Comparison of ENCODE assay signal across 22 mouse cellular contexts in the genomic region with DNA sequence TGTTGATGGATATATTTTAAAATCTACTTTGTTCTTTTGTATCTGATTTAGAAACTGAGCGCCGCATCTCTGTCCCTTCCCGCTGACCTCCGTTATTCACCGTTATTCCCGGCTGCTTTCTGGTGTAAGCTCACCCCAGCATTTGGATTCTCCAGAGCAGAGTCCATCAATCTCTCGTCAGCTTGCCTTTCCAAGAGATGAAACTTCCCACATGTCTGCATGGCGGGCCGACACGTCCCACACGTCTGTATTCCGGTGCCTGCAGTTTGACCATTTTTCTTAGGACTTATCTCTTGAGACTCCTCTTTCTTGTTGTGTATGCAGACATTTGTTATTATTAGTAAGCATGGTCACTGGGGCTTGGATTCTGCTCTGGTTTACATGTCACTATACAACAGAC. TPM values are rescaled to one million over a fixed set of nuclear protein-coding genes. Genes with fewer than 3 reads are reported as not detected.
DNase-seq lines count a peak whose midpoint lies in the region; ATAC-seq and TF ChIP-seq lines count a peak whose summit lies in the region.
"Had no signal": no experiment of that assay in that cellular context is flagged by ENCODE, and none has a peak within 500 bp of the region (broad histone marks: within the 10 kb centered on the region; RNA-seq: fewer than 3 reads in every experiment).

No protein-coding gene starts in this region.

- WGBS in intestine, embryonic 14.5 days = 42% methylated on average over 12 of the region's 12 CpGs
- 71% methylated on average over 12 of the region's 12 CpGs for WGBS in intestine, postnatal 0 days
- WGBS in lung, embryonic 14.5 days = 41% methylated on average over 12 of the region's 12 CpGs
- WGBS in lung, adult 2 months = 67% methylated on average over 12 of the region's 12 CpGs
- WGBS in lung, postnatal 0 days = 53% methylated on average over 12 of the region's 12 CpGs
- 47% methylated on average over 12 of the region's 12 CpGs for WGBS in stomach, embryonic 15.5 days

- no peaks in the 10 kb centered on the region for H3K27me3 ChIP-seq in intestine, embryonic 14.5 days (replicated peaks; ENCODE audit: control insufficient read depth, insufficient read depth, low read length)
- no peaks in the 10 kb centered on the region for H3K27me3 ChIP-seq in intestine, postnatal 0 days (replicated peaks; ENCODE audit: control insufficient read depth, insufficient read depth, low read length)
- H3K27me3 ChIP-seq in lung, embryonic 14.5 days (ENCODE audit: insufficient read depth, low read length) = no peaks in the 10 kb centered on the region
- H3K27me3 ChIP-seq in lung, postnatal 0 days (replicated peaks; ENCODE audit: insufficient read depth, low read length) = no peaks in the 10 kb centered on the region
- no peaks in the 10 kb centered on the region for H3K27me3 ChIP-seq in stomach, embryonic 15.5 days (replicated peaks)
- H3K27me3 ChIP-seq: embryonic facial prominence, embryonic 15.5 days; liver, embryonic 12.5 days; midbrain, embryonic 13.5 days; neural tube, embryonic 15.5 days had no signal

- no peaks in the 10 kb centered on the region for H3K36me3 ChIP-seq in intestine, embryonic 14.5 days (ENCODE audit: control insufficient read depth, insufficient read depth, low read length)
- no peaks in the 10 kb centered on the region for H3K36me3 ChIP-seq in intestine, postnatal 0 days (ENCODE audit: control insufficient read depth, insufficient read depth)
- no peaks in the 10 kb centered on the region for H3K36me3 ChIP-seq in lung, embryonic 14.5 days (ENCODE audit: insufficient read depth)
- no peaks in the 10 kb centered on the region for H3K36me3 ChIP-seq in lung, postnatal 0 days (ENCODE audit: insufficient read depth, low read length)
- H3K36me3 ChIP-seq in stomach, embryonic 15.5 days = no peaks in the 10 kb centered on the region
- H3K36me3 ChIP-seq: embryonic facial prominence, embryonic 15.5 days; forebrain, embryonic 10.5 days; liver, embryonic 12.5 days; midbrain, embryonic 13.5 days; neural tube, embryonic 15.5 days had no signal

- H3K9me3 ChIP-seq in intestine, embryonic 14.5 days (ENCODE audit: control insufficient read depth, low read length) = no peaks in the 10 kb centered on the region
- no peaks in the 10 kb centered on the region for H3K9me3 ChIP-seq in intestine, postnatal 0 days (ENCODE audit: control insufficient read depth)
- H3K9me3 ChIP-seq in lung, embryonic 14.5 days (ENCODE audit: low read depth, low read length) = no peaks in the 10 kb centered on the region
- H3K9me3 ChIP-seq in lung, postnatal 0 days (ENCODE audit: low read length) = no peaks in the 10 kb centered on the region
- no peaks in the 10 kb centered on the region for H3K9me3 ChIP-seq in stomach, embryonic 15.5 days
- H3K9me3 ChIP-seq: embryonic facial prominence, embryonic 15.5 days; forebrain, embryonic 10.5 days; liver, embryonic 12.5 days; midbrain, embryonic 13.5 days; neural tube, embryonic 15.5 days had no signal

- no peak overlapping the region for H3K9ac ChIP-seq in intestine, embryonic 14.5 days (ENCODE audit: low read length)
- H3K9ac ChIP-seq in intestine, postnatal 0 days (ENCODE audit: low read depth, low read length) = no peak overlapping the region
- no peak overlapping the region for H3K9ac ChIP-seq in lung, embryonic 14.5 days
- H3K9ac ChIP-seq in lung, postnatal 0 days (replicated peaks; ENCODE audit: low read depth) = no peak overlapping the region
- no peak overlapping the region for H3K9ac ChIP-seq in stomach, embryonic 15.5 days
- H3K9ac ChIP-seq: embryonic facial prominence, embryonic 15.5 days; liver, embryonic 12.5 days; midbrain, embryonic 13.5 days; neural tube, embryonic 15.5 days had no signal

- no peak for ATAC-seq in intestine, embryonic 14.5 days (replicated peaks; ENCODE audit: low FRiP score, low TSS enrichment, low read depth)
- no peak for ATAC-seq in intestine, postnatal 0 days
- peak; percentile 77 for ATAC-seq in lung, embryonic 14.5 days (ENCODE audit: insufficient read depth)
- ATAC-seq in lung, postnatal 0 days = peak; percentile 37
- no peak for ATAC-seq in stomach, embryonic 15.5 days (ENCODE audit: insufficient read depth, low FRiP score, low read depth)
- no peak for ATAC-seq in CD4-positive, CD25-positive, alpha-beta regulatory T cell, adult 4 months
- ATAC-seq: hindbrain, embryonic 16.5 days; liver, embryonic 12.5 days; midbrain, embryonic 13.5 days had no signal

- peaks cover 32% of the 10 kb centered on the region for H3K4me1 ChIP-seq in intestine, embryonic 14.5 days (replicated peaks; ENCODE audit: control insufficient read depth, insufficient read depth, low read length)
- no peaks in the 10 kb centered on the region for H3K4me1 ChIP-seq in intestine, postnatal 0 days (replicated peaks; ENCODE audit: control insufficient read depth, insufficient read depth, low read length)
- peaks cover 22% of the 10 kb centered on the region for H3K4me1 ChIP-seq in lung, embryonic 14.5 days (ENCODE audit: insufficient read depth)
- H3K4me1 ChIP-seq in lung, adult 2 months (ENCODE audit: control insufficient read depth, insufficient read depth, low read length) = peaks cover 12% of the 10 kb centered on the region
- no peaks in the 10 kb centered on the region; the same call in 1 of the 2 replicates for H3K4me1 ChIP-seq in lung, postnatal 0 days (ENCODE audit: insufficient read depth, low read depth, low read length)
- H3K4me1 ChIP-seq in stomach, embryonic 15.5 days = peaks cover 25% of the 10 kb centered on the region; the same call in 1 of the 2 replicates
- H3K4me1 ChIP-seq: liver, embryonic 12.5 days; midbrain, embryonic 13.5 days; neural tube, embryonic 15.5 days had no signal

- DNase-seq in intestine, embryonic 14.5 days (ENCODE audit: low spot score) = peak; percentile 54
- DNase-seq in lung, embryonic 14.5 days = peak; percentile 93
- DNase-seq in lung, adult 2 months = no peak
- DNase-seq in lung, postnatal 0 days (ENCODE audit: low spot score) = peak; percentile 76
- DNase-seq: adrenal gland, postnatal 25 days; cerebellum, adult 8-10 months; gastrocnemius, postnatal 10 days; heart, postnatal 36 days; left cerebral cortex, postnatal 4 days; right cerebral cortex, postnatal 25 days had no signal

- H3K4me3 ChIP-seq in intestine, embryonic 14.5 days (ENCODE audit: low read depth, low read length) = no peak overlapping the region
- H3K4me3 ChIP-seq in intestine, postnatal 0 days (ENCODE audit: low read depth, low read length) = no peak overlapping the region
- no peak overlapping the region for H3K4me3 ChIP-seq in lung, embryonic 14.5 days (ENCODE audit: low read depth, low read length)
- H3K4me3 ChIP-seq in lung, adult 2 months (replicated peaks; ENCODE audit: extremely low read depth, low read depth, low read length) = no peak overlapping the region
- no peak overlapping the region for H3K4me3 ChIP-seq in lung, postnatal 0 days (ENCODE audit: low read depth, low read length)
- no peak overlapping the region for H3K4me3 ChIP-seq in stomach, embryonic 15.5 days (replicated peaks)
- H3K4me3 ChIP-seq: embryonic facial prominence, embryonic 15.5 days; forebrain, embryonic 10.5 days; heart, adult 2 months; liver, embryonic 12.5 days; midbrain, embryonic 13.5 days; myocyte; neural tube, embryonic 15.5 days had no signal

- no peak for TF ChIP-seq POLR2A in lung, adult 2 months (IDR thresholded peaks at IDR 0.05; ENCODE audit: borderline replicate concordance, extremely low read depth, low read depth, low read length)

- no peak for TF ChIP-seq EP300 in lung, postnatal 0 days (IDR thresholded peaks at IDR 0.05)

- no peak for TF ChIP-seq CTCF in intestine, postnatal 0 days (IDR thresholded peaks at IDR 0.05; ENCODE audit: low read depth)
- TF ChIP-seq CTCF in lung, embryonic 14.5 days (IDR thresholded peaks at IDR 0.05; ENCODE audit: low read depth) = no peak
- no peak for TF ChIP-seq CTCF in lung, adult 2 months (IDR thresholded peaks at IDR 0.05; ENCODE audit: insufficient read depth, low read length)
- TF ChIP-seq CTCF in lung, postnatal 0 days (IDR thresholded peaks at IDR 0.05) = no peak

- no peak overlapping the region for H3K4me2 ChIP-seq in intestine, embryonic 14.5 days (ENCODE audit: low read length)
- H3K4me2 ChIP-seq in intestine, postnatal 0 days (replicated peaks; ENCODE audit: low read depth) = no peak overlapping the region
- H3K4me2 ChIP-seq in lung, embryonic 14.5 days = 0 out of 2 replicates have a peak overlapping the region, but pooled peaks have one; percentile 0
- H3K4me2 ChIP-seq in lung, postnatal 0 days (replicated peaks; ENCODE audit: low read depth, low read length) = no peak overlapping the region
- H3K4me2 ChIP-seq in stomach, embryonic 15.5 days = no peak overlapping the region
- H3K4me2 ChIP-seq: embryonic facial prominence, embryonic 15.5 days; liver, embryonic 12.5 days; midbrain, embryonic 13.5 days; neural tube, embryonic 15.5 days had no signal

- peak overlapping the region; percentile 58 for H3K27ac ChIP-seq in intestine, embryonic 14.5 days (ENCODE audit: low read depth)
- no peak overlapping the region for H3K27ac ChIP-seq in intestine, postnatal 0 days (ENCODE audit: low read depth, low read length)
- H3K27ac ChIP-seq in lung, embryonic 14.5 days (ENCODE audit: low read depth) = peak overlapping the region; percentile 86
- H3K27ac ChIP-seq in lung, postnatal 0 days (ENCODE audit: low read length) = peak overlapping the region; percentile 57
- peak overlapping the region; percentile 55 for H3K27ac ChIP-seq in stomach, embryonic 15.5 days
- H3K27ac ChIP-seq: forebrain, embryonic 10.5 days; heart, adult 2 months; liver, embryonic 12.5 days; macrophage; midbrain, embryonic 13.5 days; neural tube, embryonic 15.5 days had no signal

RNA-seq across cellular contexts. Expression of a gene that starts 42.0 kb away (rescaled TPM):
- polyA plus RNA-seq in intestine, embryonic 14.5 days (2014; fragmentation: Nextera tagmentation; extraction: Ambion mirVana) = 309 and 317 TPM in 2 replicates
- 112 and 113 TPM in 2 replicates for polyA plus RNA-seq in intestine, postnatal 0 days (2015; fragmentation: Nextera tagmentation; extraction: Ambion mirVana)
- polyA plus RNA-seq in lung, embryonic 14.5 days (2014; fragmentation: Nextera tagmentation; extraction: Ambion mirVana) = 215 and 226 TPM in 2 replicates
- 203 and 218 TPM in 2 replicates for polyA plus RNA-seq in lung, adult 2 months (2012; rRNA removed)
- polyA plus RNA-seq in lung, postnatal 0 days (2015; fragmentation: Nextera tagmentation; extraction: Ambion mirVana) = 344 and 387 TPM in 2 replicates
- polyA plus RNA-seq in stomach, embryonic 15.5 days (2015; fragmentation: Nextera tagmentation; extraction: Ambion mirVana) = 326 and 336 TPM in 2 replicates
- not detected for polyA plus RNA-seq in CD4-positive, CD25-positive, alpha-beta regulatory T cell, adult 4 months (2017; shearing (Covaris generic))

Comparison
In these comparisons a context has a peak if more than half of its experiments do, and no peak if none do; other contexts are left out.
1. ATAC-seq: peak in lung, embryonic 14.5 days (single experiment) and lung, postnatal 0 days (single experiment); none in intestine, embryonic 14.5 days (single experiment), intestine, postnatal 0 days (single experiment), stomach, embryonic 15.5 days (single experiment) and CD4-positive, CD25-positive, alpha-beta regulatory T cell, adult 4 months (single experiment).
2. RNA of a gene that starts 42.0 kb away (polyA plus RNA-seq): 344 to 387 TPM in lung, postnatal 0 days, 326 to 336 TPM in stomach, embryonic 15.5 days, 309 to 317 TPM in intestine, embryonic 14.5 days, 203 to 218 TPM in lung, adult 2 months, 215 to 226 TPM in lung, embryonic 14.5 days and 112 to 113 TPM in intestine, postnatal 0 days; not detected in CD4-positive, CD25-positive, alpha-beta regulatory T cell, adult 4 months; every median in the first group is over 100 times any median in the second.